Mouse (Mus musculus): ENCODE measurements at regions not wholly inside any gene's neighbourhood (a gene's known extent, or its start where the extent isn't known, plus 50 kb on each side); places are given as distances from the start of the nearest gene placed in this dataset.

DNA sequence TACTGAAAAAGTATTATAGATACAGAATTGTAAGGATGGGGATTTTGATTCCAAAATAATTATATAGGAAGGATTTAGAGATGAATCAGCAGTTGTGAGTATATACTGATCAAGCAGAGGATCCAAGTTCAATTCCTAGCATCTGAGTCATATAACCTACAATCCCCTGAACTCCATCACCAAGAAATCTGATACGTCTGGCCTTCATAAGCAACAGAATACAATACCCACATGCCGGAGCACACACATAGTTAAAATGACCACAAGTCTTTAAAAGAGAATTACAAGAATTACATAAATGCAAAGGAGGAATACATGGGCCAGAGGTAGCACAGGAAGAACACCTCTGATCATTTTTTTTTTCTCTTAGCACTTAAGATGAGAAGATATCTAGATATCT, 847.7 kb downstream of the D3Ertd751e start:
- ATAC-seq (no peak), DNase-seq (ENCODE audit: low read depth, low spot score) (no peak)
- in situ Hi-C loops (cut with MboI; ENCODE audit: low pct_unique_long_range_greater_than_20kb) = no loop called here
- no peaks in the 10 kb centered on the region for H3K27me3 ChIP-seq
- ChIA-PET POLR2A (no interaction called here), CTCF (no interaction called here)
- no peak for TF ChIP-seq CTCF (IDR thresholded peaks at IDR 0.05)

DNA sequence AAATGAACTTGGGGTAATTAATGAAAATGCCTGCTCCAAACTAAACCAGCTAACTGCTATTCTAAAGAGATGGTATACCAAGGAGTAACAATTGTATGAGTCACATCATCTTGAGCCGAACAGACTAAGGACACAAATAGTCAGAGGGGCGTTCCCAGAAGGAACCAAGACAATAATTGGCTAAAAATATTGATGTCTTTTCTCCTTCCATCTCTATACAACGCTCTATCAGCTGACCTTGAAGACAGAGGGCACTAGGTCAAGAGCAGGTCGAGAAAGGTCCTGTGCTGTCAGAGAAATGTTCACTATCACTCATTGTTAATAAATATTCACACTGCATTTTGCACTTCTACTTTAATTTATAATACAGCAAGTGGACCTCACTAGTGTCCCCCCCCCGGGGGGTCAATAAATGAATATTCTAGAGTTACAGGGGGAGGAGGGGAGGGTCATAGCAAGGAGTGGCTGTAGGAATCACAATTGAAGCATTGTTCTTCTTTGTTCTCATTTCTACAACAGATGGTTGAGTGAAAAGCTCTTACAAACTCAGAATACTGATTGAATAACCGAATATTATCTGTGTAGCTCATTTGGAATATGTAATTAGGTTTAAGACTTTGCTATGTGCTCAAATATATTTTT, 851.5 kb downstream of the D3Ertd751e start:
- no peak for TF ChIP-seq CTCF (IDR thresholded peaks at IDR 0.05)

DNA sequence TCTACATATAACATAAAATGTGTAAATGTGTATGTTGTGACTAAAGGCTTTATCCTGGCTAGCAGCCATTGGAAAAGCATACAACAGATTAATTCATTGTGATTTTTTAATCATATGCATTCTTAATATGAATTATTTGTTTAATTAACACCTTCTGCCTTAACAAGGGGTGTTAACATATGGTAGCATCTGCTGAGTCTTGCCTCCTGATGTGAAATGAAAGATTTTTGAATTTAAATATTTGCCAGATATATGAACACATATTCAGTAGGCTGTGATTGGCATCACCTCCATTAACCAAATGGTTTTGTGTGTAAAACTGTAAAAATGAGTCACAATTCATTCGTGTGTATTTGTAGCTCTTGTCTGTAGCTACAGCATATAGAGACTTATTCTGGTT, 854.3 kb downstream of the D3Ertd751e start:
- ATAC-seq = no peak
- in situ Hi-C loops (cut with MboI; ENCODE audit: low pct_unique_long_range_greater_than_20kb) = no loop called here
- no peak for TF ChIP-seq CTCF (IDR thresholded peaks at IDR 0.05)
- H3K27me3 ChIP-seq = no peaks in the 10 kb centered on the region
- ChIA-PET CTCF (no interaction called here), POLR2A (no interaction called here)
- no peak for DNase-seq (ENCODE audit: low read depth, low spot score)

More for the DNA sequence above, 851.5 kb downstream of the D3Ertd751e start:
- ChIA-PET CTCF (no interaction called here), POLR2A (no interaction called here)
- in situ Hi-C loops (cut with MboI; ENCODE audit: low pct_unique_long_range_greater_than_20kb) = no loop called here
- no peak for ATAC-seq
- DNase-seq (ENCODE audit: low read depth, low spot score) = no peak
- H3K27me3 ChIP-seq = no peaks in the 10 kb centered on the region

Measured in Patski (cell line).